Mouse (Mus musculus) embryonic fibroblast, embryonic 13.5 days (primary cell): Measurements from ENCODE around the gene Ano1.

Experiments used
- CTCF ChIP-seq: IDR thresholded peaks from 2 replicates; pipeline ENCODE4 v1.5.1; 2011; ENCODE audit warnings: mild to moderate bottlenecking, control low read depth, low read length, moderate library complexity, borderline replicate concordance; ENCODE audit not compliant: insufficient read depth
- POLR2A ChIP-seq: IDR thresholded peaks from 2 replicates; pipeline ENCODE4 v1.6.1; 2011; ENCODE audit warnings: low read depth, mild to moderate bottlenecking, control low read depth, low read length, moderate library complexity

DNA sequence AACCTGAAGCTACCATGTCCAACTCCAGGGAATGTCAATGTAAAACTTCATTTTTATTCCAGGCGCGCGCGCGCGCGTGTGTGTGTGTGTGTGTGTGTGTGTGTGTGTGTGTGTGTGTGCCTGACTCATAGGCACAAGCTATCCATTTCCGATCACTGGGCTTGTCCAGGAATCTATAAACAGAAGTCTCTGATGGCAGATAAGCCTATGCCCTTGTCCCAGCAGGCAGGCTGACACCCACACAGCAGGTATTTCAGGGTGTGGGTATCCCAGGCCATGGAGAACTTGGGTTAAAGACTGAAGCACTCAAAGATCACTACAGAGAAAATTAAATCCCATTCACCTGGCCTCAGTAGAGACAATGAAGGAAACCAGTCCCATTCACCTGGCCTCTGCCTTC, 76.1 kb downstream of the Ano1 start:
- TF ChIP-seq POLR2A = no peak
- no peak for TF ChIP-seq CTCF
